Mouse (Mus musculus): ENCODE results near the gene Pdcl3. TPM values are rescaled to one million over a fixed set of nuclear protein-coding genes. Genes with fewer than 3 reads are reported as not detected.

Gene Pdcl3
- total RNA-seq, 2 experiments from 2014 or later = 32.2 to 40.8 TPM

DNA sequence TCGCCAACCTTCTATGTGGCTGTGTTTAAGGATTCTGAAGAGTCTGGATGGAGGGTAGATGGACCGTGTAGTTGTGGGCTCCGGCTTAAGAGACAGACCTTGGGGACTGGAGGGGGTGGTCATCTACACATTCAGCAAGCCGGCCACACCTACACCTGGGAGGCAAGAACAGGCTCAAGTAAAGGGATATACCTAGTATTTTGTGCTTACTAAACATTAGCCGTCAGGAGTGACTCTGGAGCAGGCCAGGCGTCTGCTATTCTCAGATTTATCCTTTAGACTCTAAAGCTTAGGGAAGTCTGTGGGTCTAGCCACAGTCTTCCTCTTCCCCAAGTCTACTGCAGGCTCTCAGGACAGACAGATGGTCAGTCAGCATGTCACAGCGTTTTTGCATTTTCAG, 2.9 kb downstream of the Pdcl3 start:
- intact Hi-C loops (cut with DNase I) = loop anchor here (5.0 kb wide), 1 partner anchor 91 kb away; the partner anchor contains the start of gene Chst10
- H3K27ac ChIP-seq = peak overlapping the region; percentile 97; the same call in 1 of the 2 replicates
- no peak for TF ChIP-seq CTCF (IDR thresholded peaks at IDR 0.05)
- DNase-seq (ENCODE audit: extremely low spot score in 1 of 2, low spot score in 2 of 2) = no peak
- H3K4me3 ChIP-seq = peak overlapping the region; percentile 88

DNA sequence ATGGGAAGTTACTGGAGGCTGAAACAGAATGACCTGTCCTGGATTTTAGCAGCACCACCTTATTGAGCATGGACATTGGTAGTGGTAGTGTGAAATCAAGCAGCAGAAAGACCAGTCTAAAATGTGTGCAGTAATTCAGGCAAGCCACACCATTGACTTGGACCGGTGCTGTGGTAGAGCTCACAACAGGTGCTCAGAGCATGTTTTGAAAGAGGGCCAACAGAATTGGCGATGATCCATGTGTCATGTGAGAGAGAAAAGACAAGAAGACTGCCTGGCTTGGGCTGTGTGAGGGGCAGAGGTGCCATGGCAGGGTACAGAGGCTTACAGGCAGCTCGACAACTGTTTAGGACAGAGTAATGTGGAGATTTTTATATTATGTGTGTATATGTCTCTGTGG, 7.0 kb downstream of the Pdcl3 start:
- Histone ChIP-seq H3K4me3 (no peak overlapping the region), H3K27ac (no peak overlapping the region)
- TF ChIP-seq CTCF (IDR thresholded peaks at IDR 0.05) = no peak
- intact Hi-C loops (cut with DNase I) = no loop called here
- no peak for DNase-seq (ENCODE audit: extremely low spot score in 1 of 2, low spot score in 2 of 2)

DNA sequence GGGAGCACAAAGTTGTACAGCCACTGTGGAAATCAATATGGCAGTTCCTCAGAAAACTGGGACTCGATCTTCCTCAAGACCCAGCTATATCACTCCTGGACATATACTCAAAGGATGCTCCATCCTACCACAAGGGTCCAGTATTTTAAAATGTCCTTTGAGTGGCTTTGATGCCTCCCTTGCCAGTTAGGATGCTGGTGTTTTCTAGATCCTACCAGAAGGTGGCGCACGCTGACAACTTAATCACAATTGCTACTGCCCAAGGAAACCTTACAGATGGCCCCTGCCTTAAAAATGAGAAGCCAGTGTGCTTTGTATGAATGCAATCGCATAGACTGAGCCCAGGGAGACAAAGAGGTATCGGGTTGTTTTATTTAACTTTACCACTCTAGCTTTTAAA, 15.7 kb downstream of the Pdcl3 start:
- intact Hi-C loops (cut with DNase I) = loop anchor here (2.0 to 5.0 kb wide), 3 partner anchors 340 to 530 kb away; no protein-coding TSS in a partner anchor
- DNase-seq (ENCODE audit: extremely low spot score in 1 of 2, low spot score in 2 of 2) = peak; percentile 74 to 82
- no peak overlapping the region for H3K4me3 ChIP-seq
- no peak overlapping the region for H3K27ac ChIP-seq
- TF ChIP-seq CTCF (IDR thresholded peaks at IDR 0.05) = peak; percentile 91

DNA sequence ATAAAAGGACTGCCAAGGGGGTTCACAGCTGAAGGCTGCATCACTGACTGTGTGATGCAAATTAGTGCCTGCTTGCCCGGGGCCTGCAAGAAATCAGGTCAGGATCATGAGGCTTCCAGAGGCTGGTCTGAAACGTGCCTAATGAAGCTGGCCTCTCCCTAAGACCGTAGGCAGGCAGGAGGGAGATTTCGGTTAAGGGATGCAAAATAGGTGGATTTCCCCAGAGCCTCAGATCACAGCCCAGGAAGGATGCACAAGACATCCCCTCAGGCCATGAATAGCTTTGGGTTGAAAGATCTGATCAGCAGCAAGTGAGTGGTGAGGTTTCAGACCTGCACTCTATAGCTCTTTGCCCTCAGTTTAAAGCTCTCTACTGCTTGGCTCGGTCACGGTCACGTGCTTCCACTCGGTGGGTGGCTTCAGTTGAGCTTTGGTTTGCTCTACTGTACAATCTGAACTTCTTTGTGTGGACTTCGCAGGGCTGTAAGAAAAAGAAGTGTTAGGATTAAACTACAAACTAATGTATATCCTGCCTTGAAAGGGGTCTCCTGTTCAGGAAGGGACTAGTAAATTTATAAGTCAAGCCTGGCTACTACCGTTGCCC, 20.4 kb downstream of the Pdcl3 start:
- no peak overlapping the region for H3K27ac ChIP-seq
- no peak overlapping the region for H3K4me3 ChIP-seq
- TF ChIP-seq CTCF (IDR thresholded peaks at IDR 0.05) = no peak
- no peak for DNase-seq (ENCODE audit: extremely low spot score in 1 of 2, low spot score in 2 of 2)
- intact Hi-C loops (cut with DNase I) = no loop called here

GRCm38 (mm10) chr1:39006830-39007829, 21.7 kb downstream of the Pdcl3 start:
- intact Hi-C loops (cut with DNase I) = no loop called here
- DNase-seq (ENCODE audit: extremely low spot score in 1 of 2, low spot score in 2 of 2) = no peak
- Histone ChIP-seq H3K27ac (no peak overlapping the region), H3K4me3 (no peak overlapping the region)
- TF ChIP-seq CTCF (IDR thresholded peaks at IDR 0.05) = no peak

DNA sequence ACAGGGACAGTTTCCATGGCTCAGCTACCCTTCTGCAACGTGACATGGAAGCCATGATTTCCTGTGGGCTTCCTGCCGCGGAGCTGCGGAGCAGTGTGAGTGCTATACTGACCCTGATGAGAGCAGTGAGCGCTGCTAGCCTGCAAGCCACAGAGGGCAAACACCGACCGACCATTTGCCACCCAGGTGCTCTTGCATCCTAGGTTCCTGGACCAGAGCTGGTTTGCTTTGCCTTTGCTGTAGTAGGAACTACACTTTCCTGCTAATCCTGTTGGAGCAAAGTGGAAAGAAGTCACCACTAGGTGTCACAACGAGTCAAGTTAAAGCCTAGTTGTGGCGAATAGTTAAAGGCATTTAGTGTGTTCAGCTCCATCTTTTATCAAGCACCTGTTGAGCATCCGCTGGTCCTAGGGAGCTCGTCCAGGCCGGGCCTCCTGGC, 25.2 kb downstream of the Pdcl3 start:
- DNase-seq (ENCODE audit: extremely low spot score in 1 of 2, low spot score in 2 of 2) = peak; percentile 73 to 79
- H3K4me3 ChIP-seq = no peak overlapping the region
- no peak overlapping the region for H3K27ac ChIP-seq
- intact Hi-C loops (cut with DNase I) = loop anchor here (1.0 to 5.0 kb wide), 3 partner anchors 87 to 330 kb away; partner anchors contain the start of gene Npas2
- TF ChIP-seq CTCF (IDR thresholded peaks at IDR 0.05) = peak; percentile 89

DNA sequence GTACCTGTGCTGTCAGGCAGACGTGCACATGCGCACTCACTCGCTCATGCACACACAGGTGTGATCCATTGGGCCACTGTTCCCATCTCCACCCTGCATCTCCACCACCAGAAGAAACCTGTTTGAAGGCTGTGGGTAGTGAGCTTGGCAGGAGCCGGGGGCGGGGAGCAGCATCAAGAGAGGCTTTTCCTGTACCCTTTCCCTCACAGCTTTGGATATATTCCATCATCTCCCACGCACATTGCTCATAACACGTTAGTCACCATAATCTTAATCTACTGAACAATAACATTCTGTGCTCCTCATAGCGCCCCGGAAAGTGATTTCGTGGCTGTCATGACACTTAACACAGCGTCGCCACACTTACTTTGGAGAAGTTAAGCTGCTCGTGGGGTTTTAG, 27.2 kb downstream of the Pdcl3 start:
- DNase-seq (ENCODE audit: extremely low spot score in 1 of 2, low spot score in 2 of 2) = peak; percentile 54 to 57
- TF ChIP-seq CTCF (IDR thresholded peaks at IDR 0.05) = no peak
- intact Hi-C loops (cut with DNase I) = loop anchor here (2.0 to 5.0 kb wide), 3 partner anchors 52 to 180 kb away; partner anchors contain the start of gene Npas2
- peak overlapping the region; percentile 73 for H3K27ac ChIP-seq
- no peak overlapping the region for H3K4me3 ChIP-seq

DNA sequence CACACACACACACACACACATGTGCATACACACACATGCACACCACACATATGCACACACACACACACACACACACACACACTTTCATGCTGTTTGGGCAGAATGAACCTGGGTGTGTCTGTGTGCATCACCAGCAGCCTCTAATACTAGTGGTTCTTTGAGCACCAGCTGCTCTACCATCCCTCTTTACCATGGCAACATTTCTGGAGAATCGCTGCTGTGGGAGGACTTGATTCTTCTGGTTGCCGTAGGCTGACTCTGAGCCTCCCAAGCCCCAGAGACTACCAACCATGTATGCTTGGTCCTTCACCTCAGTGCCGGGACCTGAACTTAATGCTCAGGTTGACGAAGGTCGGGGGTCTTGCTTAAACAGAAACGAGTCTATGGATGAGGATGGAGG, 28.4 kb downstream of the Pdcl3 start:
- intact Hi-C loops (cut with DNase I) = loop anchor here (1.0 to 5.0 kb wide), 4 partner anchors 51 to 178 kb away; partner anchors contain the start of gene Npas2
- H3K27ac ChIP-seq = peak overlapping the region; percentile 80

DNA sequence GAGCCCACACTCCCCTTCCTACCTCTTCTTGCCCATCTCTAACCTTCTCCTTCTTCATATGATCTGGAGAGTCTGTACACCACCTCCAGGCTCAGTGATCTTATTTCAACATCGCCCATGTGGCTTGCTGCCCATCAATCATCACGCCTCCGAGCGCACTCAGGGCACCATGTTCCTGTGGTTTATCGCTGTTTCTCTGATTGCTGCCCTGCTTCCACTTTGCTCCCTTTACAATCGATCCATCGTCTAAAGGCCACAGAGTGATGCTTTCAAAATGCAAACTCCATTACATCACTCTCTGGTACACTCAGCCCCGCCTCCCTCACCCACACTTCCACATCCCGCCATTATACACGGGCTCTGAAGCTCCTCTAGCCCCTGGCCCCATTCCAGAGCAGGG, 30.1 kb downstream of the Pdcl3 start:
- no peak for TF ChIP-seq CTCF (IDR thresholded peaks at IDR 0.05)
- H3K27ac ChIP-seq = no peak overlapping the region
- DNase-seq (ENCODE audit: extremely low spot score in 1 of 2, low spot score in 2 of 2) = no peak
- no peak overlapping the region for H3K4me3 ChIP-seq
- intact Hi-C loops (cut with DNase I) = no loop called here

More for the DNA sequence above, 28.4 kb downstream of the Pdcl3 start:
- no peak overlapping the region for H3K4me3 ChIP-seq
- no peak for DNase-seq (ENCODE audit: extremely low spot score in 1 of 2, low spot score in 2 of 2)
- no peak for TF ChIP-seq CTCF (IDR thresholded peaks at IDR 0.05)

DNA sequence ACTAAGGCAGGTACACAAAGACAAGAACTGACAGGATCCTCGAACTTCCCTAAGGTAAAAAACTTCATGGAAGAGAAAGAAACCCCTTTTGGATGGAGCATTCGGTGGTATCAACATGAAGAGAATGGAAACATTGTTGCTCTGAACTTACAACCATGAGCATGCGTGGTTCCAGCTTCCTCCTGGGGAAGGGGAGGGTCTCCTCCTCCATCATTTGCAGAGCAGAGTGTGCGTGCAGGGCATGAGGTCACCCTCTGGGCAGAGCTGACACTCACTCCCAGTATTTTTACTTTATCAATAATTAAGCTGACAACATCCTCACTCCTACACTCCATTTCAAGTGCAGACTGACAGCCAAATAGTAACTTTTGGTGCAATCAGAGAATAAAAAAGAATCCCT, 32.5 kb downstream of the Pdcl3 start:
- no peak overlapping the region for H3K27ac ChIP-seq
- no peak overlapping the region for H3K4me3 ChIP-seq
- intact Hi-C loops (cut with DNase I) = no loop called here
- no peak for TF ChIP-seq CTCF (IDR thresholded peaks at IDR 0.05)
- no peak for DNase-seq (ENCODE audit: extremely low spot score in 1 of 2, low spot score in 2 of 2)

DNA sequence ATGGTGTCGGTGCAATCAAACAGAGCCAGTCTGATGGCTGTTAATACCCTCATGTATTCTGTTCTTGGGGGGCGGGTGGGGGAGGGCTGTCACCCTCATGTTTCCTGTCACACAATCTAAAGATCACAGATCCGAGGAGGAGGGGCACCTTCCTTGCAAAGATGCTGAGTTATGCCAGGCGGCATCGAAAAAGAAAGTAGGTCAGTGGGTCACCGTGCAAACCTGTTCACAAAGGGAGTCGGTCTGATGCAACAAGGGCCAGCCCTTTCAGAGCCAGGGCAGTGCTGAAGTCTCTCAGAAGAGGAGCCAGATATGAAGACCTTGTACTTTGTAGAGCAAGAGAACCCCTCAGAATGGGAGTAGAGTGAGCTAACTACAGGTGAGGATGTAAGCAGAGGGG, 39.7 kb downstream of the Pdcl3 start:
- no peak for DNase-seq (ENCODE audit: extremely low spot score in 1 of 2, low spot score in 2 of 2)
- TF ChIP-seq CTCF (IDR thresholded peaks at IDR 0.05) = no peak
- intact Hi-C loops (cut with DNase I) = no loop called here
- H3K4me3 ChIP-seq = no peak overlapping the region
- no peak overlapping the region for H3K27ac ChIP-seq

DNA sequence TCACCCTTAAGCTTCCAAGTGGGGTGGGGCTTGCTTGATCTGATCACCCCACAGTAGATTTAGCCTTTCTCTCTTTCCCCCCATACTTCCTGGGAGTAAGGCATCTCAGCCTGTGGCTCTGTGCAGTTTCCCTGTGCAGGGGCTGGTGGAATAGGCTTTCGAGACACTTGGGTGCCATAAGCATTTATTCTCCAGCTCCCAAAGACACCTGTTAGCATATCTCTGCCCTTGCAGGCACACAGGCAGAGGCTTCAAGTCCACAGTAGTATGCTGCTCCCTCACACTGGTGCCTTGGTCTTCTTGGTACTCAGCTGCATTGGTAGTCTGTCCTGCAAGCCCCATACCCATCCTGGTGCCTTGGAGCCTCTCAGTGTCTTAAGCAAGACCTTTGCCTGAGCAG, 40.4 kb downstream of the Pdcl3 start:
- DNase-seq (ENCODE audit: extremely low spot score in 1 of 2, low spot score in 2 of 2) = no peak
- no peak overlapping the region for H3K27ac ChIP-seq
- intact Hi-C loops (cut with DNase I) = no loop called here
- TF ChIP-seq CTCF (IDR thresholded peaks at IDR 0.05) = no peak
- no peak overlapping the region for H3K4me3 ChIP-seq
